Mouse (Mus musculus) layer of hippocampus, adult 18-20 months (tissue): ENCODE data around the gene Gbp2b. TPM values are rescaled to one million over a fixed set of nuclear protein-coding genes. Genes with fewer than 3 reads are reported as not detected.
A peak's percentile ranks its signal among the peaks of the same experiment; 100 is the strongest.
"Not testable (repeated sequence)": the region's sequence is repeated elsewhere in the genome, so short reads cannot be mapped to it uniquely, and the experiment has no call there.

Source experiments
- DNase-seq, 2 experiments: peaks; one replicate each; pipeline ENCODE4 v3.0.0; 2022; ENCODE audit warnings: low spot score in 2 of 2
- microRNA-seq, 2 experiments: library from miRNA; unstranded; fragments of <30 nt; microRNA quantifications; one replicate each; pipeline ENCODE4 v1.2.0; 2021
- total RNA-seq, 2 experiments: library from RNA; stranded (reverse); gene quantifications; 2 replicates each; pipeline ENCODE4 v1.2.3; 2021

The Gbp2b gene
- total RNA-seq, 2 experiments from 2014 or later = not detected

DNA sequence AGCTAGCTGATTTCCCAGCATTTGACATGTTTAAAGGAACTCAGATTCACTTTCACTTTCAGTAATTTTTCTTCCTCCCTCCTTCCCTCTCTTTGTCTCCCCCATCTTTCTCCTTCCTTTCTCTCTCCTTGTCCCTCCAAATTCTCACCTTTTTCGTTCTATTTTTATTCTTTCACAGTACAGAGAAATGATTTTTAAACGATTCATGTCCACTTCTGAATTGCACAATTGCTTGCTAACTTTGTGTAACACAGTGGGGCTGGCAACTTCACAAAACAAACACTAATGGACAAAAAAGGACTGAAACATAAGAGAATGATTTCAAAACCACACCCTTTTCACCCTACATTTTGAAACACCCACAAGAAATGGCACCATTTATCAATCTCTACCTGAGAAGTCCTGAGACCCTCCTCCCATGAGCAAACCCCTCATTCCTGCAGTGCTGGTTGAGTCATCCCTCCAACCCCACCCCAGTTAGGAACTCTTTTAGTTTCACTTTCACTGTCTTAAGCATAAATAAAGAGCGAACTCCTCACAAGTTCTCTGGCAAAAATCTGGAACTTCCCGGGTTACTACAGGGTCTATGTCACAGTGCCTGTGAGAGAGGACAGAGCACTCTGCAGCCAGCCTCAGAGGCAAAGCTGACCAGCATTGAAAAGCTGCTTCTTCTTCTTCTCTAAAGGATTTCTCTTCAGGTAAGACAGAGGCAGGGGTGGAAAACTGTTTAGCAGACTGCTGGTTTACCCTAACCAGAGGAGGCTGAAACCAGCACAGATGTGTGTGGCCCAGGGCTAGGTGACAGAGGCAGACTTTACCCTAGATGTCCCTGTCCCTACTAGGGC lies 25.7 kb downstream of the Gbp2b start, which contains the start of gene Gbp2:
Gene Gbp2 (plus strand): TSS at position 492 of the 845 bp plus-strand sequence.
- no peak for DNase-seq

DNA sequence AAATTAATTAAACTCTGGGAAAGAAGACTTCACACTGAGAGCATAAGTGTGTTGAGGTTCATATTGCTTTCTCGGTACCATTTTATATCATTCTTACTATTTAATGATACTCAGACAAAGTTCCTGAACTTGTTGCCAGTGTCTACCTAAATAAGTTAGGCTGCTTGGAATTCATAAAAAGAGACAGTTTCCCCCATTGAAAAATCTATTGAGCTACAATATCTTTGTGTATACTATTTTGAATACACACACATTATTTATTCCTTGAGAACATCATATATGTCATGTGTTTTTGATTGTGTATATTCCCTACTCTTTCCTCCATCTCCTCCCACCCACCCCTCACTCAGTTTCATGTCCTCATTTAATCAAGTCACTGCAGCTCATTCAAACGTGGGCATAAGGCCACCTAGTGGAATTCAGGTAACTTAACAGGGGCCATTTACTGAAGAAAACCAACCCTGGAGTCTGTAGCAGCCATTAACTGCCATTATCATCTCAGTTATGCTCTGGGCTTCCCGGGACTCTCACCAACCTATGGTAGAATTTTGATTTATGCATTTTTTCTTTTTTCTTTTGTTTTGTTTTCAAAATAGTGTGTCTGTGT lies 26.4 kb downstream of the Gbp2b start:
- no peak for DNase-seq

- DNase-seq = no peak
Measured at GRCm38 (mm10) chr3:142630385-142630784, 35.7 kb downstream of the Gbp2b start.

DNA sequence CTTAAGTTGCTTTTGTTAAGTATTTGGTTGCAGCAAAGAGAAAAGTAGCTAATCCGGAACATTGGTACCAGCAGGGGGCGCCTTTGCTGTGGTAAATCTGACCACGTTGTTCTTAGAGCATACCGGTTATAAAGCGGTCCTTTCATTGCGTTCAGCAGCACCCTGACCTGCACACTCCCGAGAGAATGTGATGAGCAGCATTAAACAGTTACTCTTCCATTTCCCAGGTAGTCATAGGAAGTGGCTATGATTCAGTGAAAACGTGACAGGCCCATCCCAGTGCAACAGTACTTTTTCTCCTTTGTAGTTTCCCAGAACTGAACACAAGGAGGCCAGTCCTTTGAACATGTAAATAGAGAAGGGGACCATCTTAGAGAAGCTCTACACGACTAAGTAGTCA lies 45.6 kb downstream of the Gbp2b start:
- DNase-seq = peak in 1 of 2 experiments; percentile 60

GRCm38 (mm10) chr3:142645949-142646348 lies 51.3 kb downstream of the Gbp2b start:
- peak; percentile 22 to 71 for DNase-seq

GRCm38 (mm10) chr3:142647836-142648235 lies 53.2 kb downstream of the Gbp2b start:
- not testable (repeated sequence) for DNase-seq

- no peak for DNase-seq
Measured at GRCm38 (mm10) chr3:142650205-142650604, 55.6 kb downstream of the Gbp2b start.

- no peak for DNase-seq
Measured at GRCm38 (mm10) chr3:142664723-142665122, 70.1 kb downstream of the Gbp2b start.

Small RNA genes within 50 kb of the gene (microRNA-seq; reads per million reads assigned to microRNA genes)
- 0 reads per million in 2 experiments for gene Mir6381

Other genes with a start within 250 kb of the Gbp2b start
- gene Pdlim5, start 199.2 kb upstream of the Gbp2b start, total RNA-seq = 10 to 100 TPM; 24.8 to 26.8 TPM
- 1 to 10 TPM; 1.4 TPM for gene Gbp5, start 100.9 kb upstream of the Gbp2b start, total RNA-seq
- 1 to 10 TPM; 2.0 to 2.3 TPM for gene Gbp7, start 64.5 kb upstream of the Gbp2b start, total RNA-seq
- 1 to 10 TPM; 3.0 to 5.8 TPM for gene Gbp3, start 34.8 kb upstream of the Gbp2b start, total RNA-seq
- 1 to 10 TPM; 1.6 to 2.0 TPM for gene Gbp2, start 25.8 kb downstream of the Gbp2b start, total RNA-seq
- gene Kyat3, start 106.2 kb downstream of the Gbp2b start, total RNA-seq = 1 to 10 TPM; 5.7 to 6.1 TPM
- gene Gtf2b, start 170.2 kb downstream of the Gbp2b start, total RNA-seq = 10 to 100 TPM; 45.1 to 46.0 TPM